ENCODE assay signal across 13 mouse cellular contexts in genomic region chr6:144611383-144611791, GRCm38 (mm10).
DNase-seq lines count a peak whose midpoint lies in the region; ATAC-seq and TF ChIP-seq lines count a peak whose summit lies in the region.
"Had no signal": no experiment of that assay in that cellular context is flagged by ENCODE, and none has a peak within 500 bp of the region (broad histone marks: within the 10 kb centered on the region; RNA-seq: fewer than 3 reads in every experiment).

No protein-coding gene starts in this region.

- TF ChIP-seq POLR2A in brain, embryonic 14.5 days (IDR thresholded peaks at IDR 0.05; ENCODE audit: borderline replicate concordance, extremely low read depth, insufficient read depth, insufficient read length, poor library complexity, severe bottlenecking): no peak

- H3K36me3 ChIP-seq in hindbrain, embryonic 10.5 days: no peaks in the 10 kb centered on the region
- H3K36me3 ChIP-seq in midbrain, embryonic 14.5 days (ENCODE audit: control insufficient read depth, insufficient read depth, low read length): no peaks in the 10 kb centered on the region
- H3K36me3 ChIP-seq: lung, embryonic 15.5 days had no signal

- H3K4me1 ChIP-seq in hindbrain, embryonic 10.5 days (replicated peaks): peaks cover 14% of the 10 kb centered on the region
- H3K4me1 ChIP-seq in midbrain, embryonic 14.5 days (ENCODE audit: control insufficient read depth, insufficient read depth, low read length): peaks cover 13% of the 10 kb centered on the region; the same call in 1 of the 2 replicates

- H3K27me3 ChIP-seq in hindbrain, embryonic 10.5 days (ENCODE audit: insufficient read depth, poor library complexity, severe bottlenecking): no peaks in the 10 kb centered on the region
- H3K27me3 ChIP-seq in midbrain, embryonic 14.5 days (ENCODE audit: control insufficient read depth, insufficient read depth, low read length): peaks cover 20% of the 10 kb centered on the region
- H3K27me3 ChIP-seq: lung, embryonic 15.5 days had no signal

- H3K4me3 ChIP-seq in hindbrain, embryonic 10.5 days: no peak overlapping the region
- H3K4me3 ChIP-seq in midbrain, embryonic 14.5 days (replicated peaks; ENCODE audit: low read depth, low read length): no peak overlapping the region
- H3K4me3 ChIP-seq: left cerebral cortex, adult 2 months; lung, embryonic 15.5 days had no signal

- 34% methylated on average over 4 of the region's 4 CpGs for WGBS in hindbrain, embryonic 10.5 days
- whole genome bisulfite sequencing in midbrain, embryonic 14.5 days: 6% methylated on average over 4 of the region's 4 CpGs

- peak overlapping the region; percentile 38 for H3K4me2 ChIP-seq in midbrain, embryonic 14.5 days (ENCODE audit: low read length)
- H3K4me2 ChIP-seq: lung, embryonic 15.5 days had no signal

- DNase-seq in cerebellum, postnatal 14 days: peak; percentile 10 to 18
- no peak for DNase-seq in cerebellum, adult 8-10 months
- DNase-seq in brain, embryonic 14.5 days (ENCODE audit: low read depth): peak; percentile 90
- DNase-seq in hindbrain, embryonic 10.5 days (ENCODE audit: low spot score): peak; percentile 27
- DNase-seq in midbrain, embryonic 14.5 days: peak; percentile 81
- DNase-seq in urinary bladder, adult 18-20 months (ENCODE audit: low spot score in 2 of 2): no peak
- no peak for DNase-seq in cerebellum, adult 11 months
- no peak for DNase-seq in left cerebral cortex, adult 8-10 months (ENCODE audit: low spot score in 2 of 2)
- DNase-seq: cerebellum, postnatal 25 days; gastrocnemius, postnatal 25 days; thymus, adult 2 months had no signal

- TF ChIP-seq CTCF in brain, embryonic 14.5 days (IDR thresholded peaks at IDR 0.05; ENCODE audit: borderline replicate concordance, extremely low read depth, insufficient read depth, insufficient read length): no peak

- H3K27ac ChIP-seq in hindbrain, embryonic 10.5 days: peak overlapping the region; percentile 59; the same call in 1 of the 2 replicates
- H3K27ac ChIP-seq in midbrain, embryonic 14.5 days (replicated peaks; ENCODE audit: low read depth, low read length): peak overlapping the region; percentile 66
- H3K27ac ChIP-seq: left cerebral cortex, adult 2 months; lung, embryonic 15.5 days had no signal

- no peaks in the 10 kb centered on the region for H3K9me3 ChIP-seq in hindbrain, embryonic 10.5 days
- H3K9me3 ChIP-seq in midbrain, embryonic 14.5 days (ENCODE audit: control insufficient read depth, low read length): no peaks in the 10 kb centered on the region
- H3K9me3 ChIP-seq: lung, embryonic 15.5 days had no signal

- ATAC-seq in midbrain, embryonic 14.5 days (ENCODE audit: low FRiP score, low TSS enrichment): peak; percentile 83

- 0 out of 2 replicates have a peak overlapping the region, but pooled peaks have one; percentile 13 for H3K9ac ChIP-seq in midbrain, embryonic 14.5 days (replicated peaks; ENCODE audit: low read length)
- H3K9ac ChIP-seq: lung, embryonic 15.5 days had no signal

Comparison
In these comparisons a context has a peak if more than half of its experiments do, and no peak if none do; other contexts are left out.
1. DNase-seq: peak in cerebellum, postnatal 14 days (2 of 2), brain, embryonic 14.5 days (single experiment), hindbrain, embryonic 10.5 days (single experiment) and midbrain, embryonic 14.5 days (single experiment); none in cerebellum, adult 8-10 months (single experiment), urinary bladder, adult 18-20 months (0 of 2), cerebellum, adult 11 months (single experiment) and left cerebral cortex, adult 8-10 months (0 of 2).